Mouse (Mus musculus) lung, embryonic 14.5 days (tissue): ENCODE results near the gene Hist1h2bj. TPM values are rescaled to one million over a fixed set of nuclear protein-coding genes. Genes with fewer than 3 reads are reported as not detected.
A peak's percentile ranks its signal among the peaks of the same experiment; 100 is the strongest.

Experiments
- ATAC-seq: fragments of 200-750 bp; cut with Nextera tagmentation; 2 replicates; pipeline ENCODE4 v1.8.0; 2017; ENCODE audit warnings: mild to moderate bottlenecking, moderate TSS enrichment, moderate library complexity; ENCODE audit not compliant: insufficient read depth
- DNase-seq: peaks from one replicate; pipeline ENCODE4 v3.0.0-alpha.2; 2015
- H3K27ac ChIP-seq: fragments of 300-500 bp; sonication (generic); 2 replicates; pipeline ENCODE4 v1.5.1; 2014; ENCODE audit warnings: low read depth, mild to moderate bottlenecking, moderate library complexity
- H3K27me3 ChIP-seq: fragments of 300-500 bp; sonication (generic); 2 replicates; pipeline ENCODE4 v1.6.1; 2014; ENCODE audit warnings: low read length, control low read depth; ENCODE audit not compliant: insufficient read depth
- H3K36me3 ChIP-seq: fragments of 300-500 bp; sonication (generic); 2 replicates; pipeline ENCODE4 v1.6.1; 2014; ENCODE audit warnings: control low read depth; ENCODE audit not compliant: insufficient read depth
- H3K4me1 ChIP-seq: fragments of 300-500 bp; sonication (generic); 2 replicates; pipeline ENCODE4 v1.6.1; 2014; ENCODE audit warnings: antibody characterized with exemption, control low read depth; ENCODE audit not compliant: insufficient read depth
- H3K4me2 ChIP-seq: fragments of 300-500 bp; sonication (generic); 2 replicates; pipeline ENCODE4 v1.6.1; 2014; ENCODE audit warnings: mild to moderate bottlenecking
- H3K4me3 ChIP-seq: fragments of 300-500 bp; sonication (generic); 2 replicates; pipeline ENCODE4 v1.5.1; 2014; ENCODE audit warnings: low read depth, low read length
- H3K9ac ChIP-seq: fragments of 300-500 bp; sonication (generic); 2 replicates; pipeline ENCODE4 v1.6.1; 2014
- H3K9me3 ChIP-seq: fragments of 300-500 bp; sonication (generic); 2 replicates; pipeline ENCODE4 v1.6.1; 2016; ENCODE audit warnings: low read depth, low read length, control low read depth
- CTCF ChIP-seq: IDR thresholded peaks from 2 replicates; pipeline ENCODE4 v1.5.1; 2016; ENCODE audit warnings: antibody characterized with exemption, low read depth
- WGBS: fragments of 180-500 bp; shearing (Covaris S2); extraction: QIAGEN DNeasy Blood & Tissue Kit; methylation state at CpG from one replicate; pipeline ENCODE4 v1.1.7; 2014; 5-methylcytosine and 5-hydroxymethylcytosine counted together
- polyA plus RNA-seq: library from polyadenylated mRNA; unstranded; fragments of >200 nt; fragmentation: Nextera tagmentation; extraction: Ambion mirVana; gene quantifications from 2 replicates; pipeline ENCODE4 v1.2.1, GENCODE M21; 2014

Hist1h2bj gene
- polyA plus RNA-seq, 1 experiment from 2014 or later, result 15.8 TPM

GRCm38 (mm10) chr13:22015479-22016450 lies 27.2 kb upstream of the Hist1h2bj start:
- WGBS, result 12% methylated on average over 27 of the region's 27 CpGs
- no peak overlapping the region for H3K9ac ChIP-seq
- ATAC-seq, result peak; percentile 80
- H3K4me1 ChIP-seq, result no peaks in the 10 kb centered on the region
- no peak for TF ChIP-seq CTCF
- no peaks in the 10 kb centered on the region for H3K9me3 ChIP-seq
- DNase-seq, result peak; percentile 95
- peaks cover 30% of the 10 kb centered on the region for H3K27me3 ChIP-seq
- peak overlapping the region; percentile 14; the same call in 1 of the 2 replicates for H3K4me3 ChIP-seq
- no peaks in the 10 kb centered on the region for H3K36me3 ChIP-seq
- H3K4me2 ChIP-seq, result peak overlapping the region; percentile 54
- no peak overlapping the region for H3K27ac ChIP-seq

- Histone ChIP-seq H3K4me2 (peak overlapping the region; percentile 87), H3K9me3 (no peaks in the 10 kb centered on the region), H3K9ac (peak overlapping the region; percentile 59), H3K4me3 (peak overlapping the region; percentile 55), H3K36me3 (no peaks in the 10 kb centered on the region), H3K4me1 (no peaks in the 10 kb centered on the region), H3K27ac (no peak overlapping the region), H3K27me3 (peaks cover 4% of the 10 kb centered on the region)
- TF ChIP-seq CTCF, result no peak
- peak; percentile 71 for DNase-seq
- under 1% methylated on average over 44 of the region's 44 CpGs for whole genome bisulfite sequencing
- ATAC-seq, result 0 out of 2 replicates have a peak, but pooled peaks have one; percentile 47
Measured at GRCm38 (mm10) chr13:22019934-22020835, 22.8 kb upstream of the Hist1h2bj start.

DNA sequence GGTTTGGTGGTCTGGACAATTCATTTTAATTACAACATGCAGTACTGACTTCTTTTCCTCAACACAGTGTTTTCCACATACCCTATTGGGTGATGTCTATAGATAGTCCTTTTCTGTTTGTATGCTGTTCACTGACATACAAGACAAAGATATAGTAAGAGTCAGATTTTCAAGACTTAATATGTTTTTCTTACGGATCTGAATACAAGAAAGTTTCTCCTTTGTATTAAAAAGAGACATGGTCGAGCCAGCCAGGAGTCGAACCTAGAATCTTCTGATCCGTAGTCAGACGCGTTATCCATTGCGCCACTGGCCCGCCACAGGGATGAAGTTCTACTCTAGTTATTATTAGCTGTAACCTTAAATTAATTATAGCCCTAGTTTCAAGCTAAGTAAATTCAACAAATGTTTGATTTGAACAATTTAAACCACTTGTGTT lies 22.1 kb upstream of the Hist1h2bj start:
- Histone ChIP-seq H3K9ac (peak overlapping the region; percentile 59), H3K4me1 (no peaks in the 10 kb centered on the region), H3K27me3 (no peaks in the 10 kb centered on the region), H3K4me3 (peak overlapping the region; percentile 55), H3K36me3 (no peaks in the 10 kb centered on the region), H3K9me3 (no peaks in the 10 kb centered on the region), H3K27ac (no peak overlapping the region), H3K4me2 (peak overlapping the region; percentile 87)
- ATAC-seq (peak; percentile 79), DNase-seq (peak; percentile 92)
- TF ChIP-seq CTCF, result no peak
- WGBS, result under 1% methylated on average over 8 of the region's 8 CpGs

DNA sequence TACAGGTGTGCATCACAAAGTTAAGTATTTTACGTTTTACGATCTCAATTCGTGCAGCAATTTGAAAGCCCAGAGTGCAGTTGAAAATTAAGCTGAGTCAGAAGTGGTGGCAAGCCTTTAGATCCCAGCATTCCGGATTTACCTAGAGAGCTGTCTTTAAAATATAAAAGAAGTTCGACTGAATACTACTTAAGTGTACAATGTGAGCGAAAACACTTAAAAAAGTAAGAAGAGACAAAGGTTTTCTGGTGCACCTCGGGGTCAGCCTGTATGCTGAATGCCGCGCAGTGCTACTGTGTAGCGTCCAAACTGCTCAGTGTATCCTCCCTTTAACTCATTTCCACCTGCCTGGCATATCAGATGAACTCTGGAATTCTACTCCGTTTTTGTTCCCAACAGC lies 21.4 kb upstream of the Hist1h2bj start:
- Histone ChIP-seq H3K36me3 (no peaks in the 10 kb centered on the region), H3K27ac (no peak overlapping the region), H3K4me3 (peak overlapping the region; percentile 55), H3K9ac (peak overlapping the region; percentile 55), H3K4me1 (no peaks in the 10 kb centered on the region), H3K27me3 (no peaks in the 10 kb centered on the region), H3K4me2 (peak overlapping the region; percentile 87), H3K9me3 (no peaks in the 10 kb centered on the region)
- no peak for TF ChIP-seq CTCF
- WGBS, result 0% methylated on average over 11 of the region's 11 CpGs
- ATAC-seq, result no peak
- DNase-seq, result peak; percentile 59

- no peaks in the 10 kb centered on the region for H3K9me3 ChIP-seq
- peak overlapping the region; percentile 55 for H3K4me3 ChIP-seq
- DNase-seq (peak; percentile 97), ATAC-seq (peak; percentile 81)
- H3K27me3 ChIP-seq, result no peaks in the 10 kb centered on the region
- no peaks in the 10 kb centered on the region for H3K36me3 ChIP-seq
- peak overlapping the region; percentile 87 for H3K4me2 ChIP-seq
- no peak overlapping the region for H3K27ac ChIP-seq
- peak overlapping the region; percentile 55 for H3K9ac ChIP-seq
- no peak for TF ChIP-seq CTCF
- no peaks in the 10 kb centered on the region for H3K4me1 ChIP-seq
- 0% methylated on average over 9 of the region's 9 CpGs for WGBS
Measured at GRCm38 (mm10) chr13:22022241-22022640, 20.8 kb upstream of the Hist1h2bj start.

GRCm38 (mm10) chr13:22026058-22027031 lies 16.7 kb upstream of the Hist1h2bj start:
- 0 out of 2 replicates have a peak overlapping the region, but pooled peaks have one; percentile 54 for H3K27ac ChIP-seq

More at GRCm38 (mm10) chr13:22026058-22027031, 16.7 kb upstream of the Hist1h2bj start:
- Histone ChIP-seq H3K9ac (peak overlapping the region; percentile 63), H3K27me3 (no peaks in the 10 kb centered on the region), H3K36me3 (no peaks in the 10 kb centered on the region), H3K4me1 (no peaks in the 10 kb centered on the region), H3K4me3 (peak overlapping the region; percentile 44), H3K9me3 (no peaks in the 10 kb centered on the region), H3K4me2 (peak overlapping the region; percentile 56)
- ATAC-seq (no peak), DNase-seq (peak; percentile 98)
- no peak for TF ChIP-seq CTCF
- 1% methylated on average over 35 of the region's 35 CpGs for WGBS
